Mouse (Mus musculus) CH12F3 (cell line): ENCODE data around the gene Chaf1b.

Experiments used
- in situ Hi-C: fragments of 300-500 bp; cut with MboI; formaldehyde crosslinking; loops from 2 replicates; pipeline ENCODE4 v1.14.3; 2020; ENCODE audit warnings: low sequenced_read_pairs

The Chaf1b gene

DNA sequence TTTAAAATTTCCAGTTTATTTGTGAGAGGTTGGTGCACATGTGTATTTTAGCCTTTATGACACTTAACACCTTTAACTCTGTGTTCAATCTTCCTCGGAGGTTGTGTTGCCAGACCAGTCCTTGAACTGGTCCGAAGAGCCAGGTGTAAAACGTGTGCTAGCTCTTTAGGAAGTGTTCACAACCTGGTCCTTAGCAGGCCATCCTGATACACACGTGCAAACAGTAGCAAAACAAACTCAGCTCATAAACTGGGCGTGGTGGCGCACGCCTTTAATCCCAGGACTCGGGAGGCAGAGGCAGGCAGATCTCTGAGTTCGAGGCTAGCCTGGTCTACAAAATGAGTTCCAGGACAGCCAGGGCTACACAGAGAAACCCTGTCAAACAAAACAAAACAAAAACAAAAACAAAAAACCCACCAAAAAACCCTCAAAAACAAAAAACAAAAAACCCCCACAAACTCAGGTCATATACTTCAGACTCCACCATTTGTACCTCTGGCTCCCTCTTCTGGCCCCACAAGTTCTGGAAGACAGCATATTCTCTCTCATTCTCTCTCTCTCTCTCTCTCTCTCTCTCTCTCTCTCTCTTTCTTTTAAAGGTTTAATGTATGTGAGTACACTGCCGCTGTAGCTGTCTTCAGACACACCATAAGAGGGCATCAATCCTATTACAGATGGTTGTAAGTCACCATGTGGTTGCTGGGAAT is 59.2 kb downstream of the Chaf1b start:
- in situ Hi-C loops = loop anchor here (25.0 kb wide), 1 partner anchor 319 kb away; no protein-coding TSS in a partner anchor

DNA sequence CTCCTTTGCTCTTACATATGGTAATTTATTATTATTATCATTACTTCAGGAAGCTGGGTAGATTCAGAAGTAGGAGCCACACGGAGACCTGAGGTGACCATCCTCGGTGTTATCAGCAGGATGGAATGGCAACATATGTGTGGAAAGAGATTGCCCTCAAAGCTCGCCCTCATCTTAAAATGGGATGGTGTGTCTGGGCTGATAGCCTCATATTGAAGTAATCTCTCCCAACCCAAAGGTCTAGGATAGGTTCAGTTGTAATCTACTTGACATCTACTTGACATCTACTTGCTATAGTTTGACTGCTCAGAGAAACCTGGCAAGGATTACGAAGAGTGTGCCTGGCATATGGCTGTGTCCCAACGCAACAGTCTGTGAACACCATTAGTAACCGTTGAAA is 60.6 kb downstream of the Chaf1b start:
- in situ Hi-C loops = loop anchor here (25.0 kb wide), 1 partner anchor 318 kb away; no protein-coding TSS in a partner anchor

DNA sequence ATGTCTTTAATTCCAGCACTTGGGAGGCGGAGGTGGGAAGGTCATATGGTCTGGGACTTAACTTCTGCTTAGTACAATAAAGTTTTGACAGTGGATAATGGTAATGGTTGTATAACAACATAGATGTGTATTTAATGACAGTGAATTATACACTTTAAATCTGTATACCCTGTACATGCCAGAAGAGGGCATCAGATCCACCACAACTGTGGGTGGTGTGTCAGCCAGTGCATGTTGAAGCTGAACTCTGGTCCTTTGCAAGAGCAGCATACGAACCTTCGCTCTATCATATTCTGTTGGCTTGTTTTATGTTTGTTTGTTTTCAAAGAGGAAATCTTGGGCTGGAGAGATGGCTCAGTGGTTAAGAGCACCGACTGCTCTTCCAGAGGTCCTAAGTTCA is 63.7 kb downstream of the Chaf1b start:
- in situ Hi-C loops = loop anchor here (25.0 kb wide), 1 partner anchor 315 kb away; no protein-coding TSS in a partner anchor
